28 mouse cellular contexts compared by ENCODE assay signal in the genomic region with DNA sequence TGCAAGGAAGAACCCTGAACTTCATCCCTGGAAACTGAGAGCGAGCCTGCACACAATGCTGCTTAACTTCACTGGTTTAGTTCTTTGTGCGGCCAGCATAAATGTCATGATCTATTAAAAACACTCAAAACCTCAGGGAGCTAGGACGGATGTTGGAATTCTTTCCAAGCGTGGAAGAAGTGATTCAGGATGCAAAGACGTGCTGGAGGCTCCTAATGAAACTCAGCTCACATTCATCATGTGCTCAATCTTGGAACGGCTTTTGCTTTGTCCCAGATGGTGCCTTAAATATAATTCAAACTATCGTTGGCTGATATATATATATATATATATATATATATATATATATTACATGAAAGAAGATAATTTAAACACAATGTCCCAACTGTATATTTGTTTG. TPM values are rescaled to one million over a fixed set of nuclear protein-coding genes. Genes with fewer than 3 reads are reported as not detected.
DNase-seq lines count a peak whose midpoint lies in the region; ATAC-seq and TF ChIP-seq lines count a peak whose summit lies in the region.
"Had no signal": no experiment of that assay in that cellular context is flagged by ENCODE, and none has a peak within 500 bp of the region (broad histone marks: within the 10 kb centered on the region; RNA-seq: fewer than 3 reads in every experiment).

No protein-coding gene starts in this region.

- no peaks in the 10 kb centered on the region for H3K4me1 ChIP-seq in forebrain, postnatal 0 days (ENCODE audit: insufficient read depth)
- H3K4me1 ChIP-seq in forebrain, embryonic 16.5 days (replicated peaks; ENCODE audit: control insufficient read depth, insufficient read depth, low read length) = no peaks in the 10 kb centered on the region
- H3K4me1 ChIP-seq in limb, embryonic 14.5 days (ENCODE audit: control insufficient read depth, insufficient read depth, low read length) = no peaks in the 10 kb centered on the region
- H3K4me1 ChIP-seq in limb, embryonic 10.5 days = no peaks in the 10 kb centered on the region
- no peaks in the 10 kb centered on the region for H3K4me1 ChIP-seq in intestine, embryonic 16.5 days (ENCODE audit: control insufficient read depth, insufficient read depth, low read length)
- H3K4me1 ChIP-seq: forebrain, embryonic 10.5 days; forebrain, embryonic 15.5 days; hindbrain, embryonic 10.5 days; hindbrain, embryonic 15.5 days had no signal

- ATAC-seq in forebrain, postnatal 0 days = no peak
- no peak for ATAC-seq in forebrain, embryonic 16.5 days
- ATAC-seq in limb, embryonic 14.5 days (ENCODE audit: low FRiP score, low read depth) = no peak
- 0 out of 2 replicates have a peak, but pooled peaks have one; percentile 50 for ATAC-seq in intestine, embryonic 16.5 days
- ATAC-seq: forebrain, embryonic 15.5 days; inflammation-experienced regulatory T-cells, adult 6 months; Patski had no signal

- H3K4me3 ChIP-seq in forebrain, postnatal 0 days (ENCODE audit: low read depth, low read length) = no peak overlapping the region
- H3K4me3 ChIP-seq in forebrain, embryonic 16.5 days (replicated peaks; ENCODE audit: low read length) = no peak overlapping the region
- H3K4me3 ChIP-seq in limb, embryonic 14.5 days (replicated peaks; ENCODE audit: low read length) = no peak overlapping the region
- H3K4me3 ChIP-seq in limb, embryonic 10.5 days = no peak overlapping the region
- no peak overlapping the region for H3K4me3 ChIP-seq in intestine, embryonic 16.5 days (ENCODE audit: low read length)
- H3K4me3 ChIP-seq: forebrain, embryonic 10.5 days; forebrain, embryonic 15.5 days; hindbrain, embryonic 10.5 days; hindbrain, embryonic 15.5 days; layer of hippocampus, adult 2 months; left cerebral cortex, adult 2 months had no signal

- no peak for TF ChIP-seq POLR2A in limb, embryonic 14.5 days (IDR thresholded peaks at IDR 0.05; ENCODE audit: borderline replicate concordance, extremely low read depth, insufficient read depth, insufficient read length)

- H3K27me3 ChIP-seq in forebrain, postnatal 0 days (ENCODE audit: insufficient read depth, low read length) = no peaks in the 10 kb centered on the region
- no peaks in the 10 kb centered on the region for H3K27me3 ChIP-seq in forebrain, embryonic 16.5 days (replicated peaks; ENCODE audit: control insufficient read depth, insufficient read depth, low read length)
- H3K27me3 ChIP-seq in limb, embryonic 14.5 days (ENCODE audit: control insufficient read depth, insufficient read depth, low read length) = no peaks in the 10 kb centered on the region
- no peaks in the 10 kb centered on the region for H3K27me3 ChIP-seq in limb, embryonic 10.5 days (ENCODE audit: low read depth, poor library complexity, severe bottlenecking)
- H3K27me3 ChIP-seq in intestine, embryonic 16.5 days (replicated peaks; ENCODE audit: control insufficient read depth, insufficient read depth, low read length) = no peaks in the 10 kb centered on the region
- H3K27me3 ChIP-seq: forebrain, embryonic 15.5 days; hindbrain, embryonic 15.5 days; Patski had no signal

- H3K4me2 ChIP-seq in forebrain, postnatal 0 days (ENCODE audit: low read depth) = no peak overlapping the region
- H3K4me2 ChIP-seq in forebrain, embryonic 16.5 days (ENCODE audit: low read length) = no peak overlapping the region
- H3K4me2 ChIP-seq in limb, embryonic 14.5 days (replicated peaks; ENCODE audit: low read depth, low read length, severe bottlenecking) = no peak overlapping the region
- no peak overlapping the region for H3K4me2 ChIP-seq in intestine, embryonic 16.5 days (ENCODE audit: low read depth, low read length)
- H3K4me2 ChIP-seq: forebrain, embryonic 15.5 days; hindbrain, embryonic 15.5 days had no signal

- no peak overlapping the region for H3K9ac ChIP-seq in forebrain, postnatal 0 days
- no peak overlapping the region for H3K9ac ChIP-seq in forebrain, embryonic 16.5 days (replicated peaks; ENCODE audit: low read depth, low read length)
- no peak overlapping the region for H3K9ac ChIP-seq in limb, embryonic 14.5 days (ENCODE audit: low read depth, low read length, severe bottlenecking)
- H3K9ac ChIP-seq in intestine, embryonic 16.5 days (ENCODE audit: low read depth, low read length) = no peak overlapping the region
- H3K9ac ChIP-seq: forebrain, embryonic 15.5 days; hindbrain, embryonic 15.5 days; liver, embryonic 14.5 days had no signal

- H3K36me3 ChIP-seq in forebrain, postnatal 0 days (ENCODE audit: insufficient read depth) = no peaks in the 10 kb centered on the region
- H3K36me3 ChIP-seq in forebrain, embryonic 16.5 days (ENCODE audit: control insufficient read depth, insufficient read depth) = no peaks in the 10 kb centered on the region
- no peaks in the 10 kb centered on the region for H3K36me3 ChIP-seq in limb, embryonic 14.5 days (ENCODE audit: control insufficient read depth, insufficient read depth, low read length)
- no peaks in the 10 kb centered on the region for H3K36me3 ChIP-seq in limb, embryonic 10.5 days
- no peaks in the 10 kb centered on the region for H3K36me3 ChIP-seq in intestine, embryonic 16.5 days (ENCODE audit: control insufficient read depth, insufficient read depth, low read length)
- H3K36me3 ChIP-seq: forebrain, embryonic 10.5 days; forebrain, embryonic 15.5 days; G1E; hindbrain, embryonic 10.5 days; hindbrain, embryonic 15.5 days had no signal

- no peak for TF ChIP-seq CTCF in forebrain, postnatal 0 days (IDR thresholded peaks at IDR 0.05; ENCODE audit: low read depth)

- no peak overlapping the region for H3K27ac ChIP-seq in forebrain, postnatal 0 days (ENCODE audit: low read depth, low read length)
- no peak overlapping the region for H3K27ac ChIP-seq in forebrain, embryonic 16.5 days (ENCODE audit: low read length)
- H3K27ac ChIP-seq in limb, embryonic 14.5 days (replicated peaks; ENCODE audit: low read depth, low read length) = no peak overlapping the region
- H3K27ac ChIP-seq in limb, embryonic 10.5 days = no peak overlapping the region
- H3K27ac ChIP-seq in intestine, embryonic 16.5 days (ENCODE audit: low read length) = no peak overlapping the region
- H3K27ac ChIP-seq: forebrain, embryonic 10.5 days; forebrain, embryonic 15.5 days; hindbrain, embryonic 10.5 days; hindbrain, embryonic 15.5 days; layer of hippocampus, adult 2 months; left cerebral cortex, adult 2 months; liver, embryonic 14.5 days had no signal

- H3K9me3 ChIP-seq in forebrain, postnatal 0 days (ENCODE audit: low read length) = no peaks in the 10 kb centered on the region
- no peaks in the 10 kb centered on the region for H3K9me3 ChIP-seq in forebrain, embryonic 16.5 days (ENCODE audit: control insufficient read depth, low read length)
- H3K9me3 ChIP-seq in limb, embryonic 14.5 days (ENCODE audit: control insufficient read depth, low read length) = no peaks in the 10 kb centered on the region
- no peaks in the 10 kb centered on the region for H3K9me3 ChIP-seq in limb, embryonic 10.5 days (replicated peaks)
- no peaks in the 10 kb centered on the region for H3K9me3 ChIP-seq in intestine, embryonic 16.5 days (ENCODE audit: control insufficient read depth, low read length)
- H3K9me3 ChIP-seq: forebrain, embryonic 10.5 days; forebrain, embryonic 15.5 days; G1E; hindbrain, embryonic 10.5 days; hindbrain, embryonic 15.5 days had no signal

- WGBS in forebrain, postnatal 0 days = 76% methylated on average over 7 of the region's 7 CpGs
- WGBS in forebrain, embryonic 16.5 days = 84% methylated on average over 7 of the region's 7 CpGs
- WGBS in limb, embryonic 14.5 days = 65% methylated on average over 7 of the region's 7 CpGs
- 82% methylated on average over 7 of the region's 7 CpGs for WGBS in limb, embryonic 10.5 days
- 58% methylated on average over 7 of the region's 7 CpGs for WGBS in intestine, embryonic 16.5 days

- DNase-seq in forebrain, postnatal 0 days = peak; percentile 4
- DNase-seq in limb, embryonic 14.5 days (ENCODE audit: low spot score) = peak; percentile 52
- DNase-seq in limb, embryonic 10.5 days (ENCODE audit: low spot score) = no peak
- DNase-seq in right cerebral cortex, postnatal 25 days = peak; percentile 4
- DNase-seq in right cerebral cortex, adult 18-20 months = no peak
- DNase-seq in cerebellum, postnatal 14 days = no peak
- DNase-seq: adrenal gland, postnatal 10 days; cerebellum, adult 11 months; cerebellum, adult 9-10 months; heart, postnatal 14 days; kidney, adult 9 months; kidney, postnatal 36 days; left cerebral cortex, postnatal 4 days; liver; lung, postnatal 14 days; midbrain, embryonic 14.5 days had no signal

RNA-seq across cellular contexts. Expression of a gene that starts 58.1 kb away (rescaled TPM):
- total RNA-seq in forebrain, postnatal 0 days (2014; rRNA removed) = 0.95 and 1.3 TPM in 2 replicates
- 0.48 TPM in 2 replicates for polyA plus RNA-seq in forebrain, postnatal 0 days (2015; fragmentation: Nextera tagmentation; extraction: Ambion mirVana)
- polyA plus RNA-seq in forebrain, embryonic 16.5 days (2015; fragmentation: Nextera tagmentation; extraction: Ambion mirVana) = 0.68 and 1.1 TPM in 2 replicates
- polyA plus RNA-seq in limb, embryonic 14.5 days (2012; rRNA removed) = 12.5 and 13.8 TPM in 2 replicates
- polyA plus RNA-seq in limb, embryonic 14.5 days (2014; fragmentation: Nextera tagmentation; extraction: Ambion mirVana) = 6.6 and 7.3 TPM in 2 replicates
- 5.0 and 8.5 TPM in 2 replicates for polyA plus RNA-seq in limb, embryonic 10.5 days (2016; fragmentation: Nextera tagmentation; extraction: Ambion mirVana)
- 0.71 and 0.78 TPM in 2 replicates for polyA plus RNA-seq in intestine, embryonic 16.5 days (2015; fragmentation: Nextera tagmentation; extraction: Ambion mirVana)
- polyA plus RNA-seq: G1E; inflammation-experienced regulatory T-cells, adult 6 months had no signal

Comparison
In these comparisons a context has a peak if more than half of its experiments do, and no peak if none do; other contexts are left out.
1. DNase-seq: peak in forebrain, postnatal 0 days (single experiment), limb, embryonic 14.5 days (single experiment) and right cerebral cortex, postnatal 25 days (single experiment); none in limb, embryonic 10.5 days (single experiment), right cerebral cortex, adult 18-20 months (single experiment) and cerebellum, postnatal 14 days (0 of 2).